Mouse (Mus musculus) layer of hippocampus, postnatal 25 days (tissue): ENCODE measurements around the gene S100a14. TPM values are rescaled to one million over a fixed set of nuclear protein-coding genes. Genes with fewer than 3 reads are reported as not detected.

ENCODE experiments used
- total RNA-seq, 2 experiments: library from RNA; stranded (reverse); gene quantifications; 2 replicates each; pipeline ENCODE4 v1.2.3; 2021

Gene S100a14
- total RNA-seq, 2 experiments from 2014 or later, result 0.39 to 0.42 TPM

Other genes with a start within 250 kb of the S100a14 start
- gene Gatad2b, start 233.7 kb upstream of the S100a14 start, total RNA-seq, result 100 to 1,000 TPM in 1 of 2 experiments, 10 to 100 TPM in 1; 90.0 to 112 TPM
- gene Slc27a3, start 136.9 kb upstream of the S100a14 start, total RNA-seq, result 10 to 100 TPM; 13.7 to 17.1 TPM
- gene Ints3, start 93.2 kb upstream of the S100a14 start, total RNA-seq, result 10 to 100 TPM; 69.1 to 70.6 TPM
- gene Npr1, start 61.0 kb upstream of the S100a14 start, total RNA-seq, result 1 to 10 TPM; 4.7 to 5.0 TPM
- gene Ilf2, start 50.7 kb upstream of the S100a14 start, total RNA-seq, result 10 to 100 TPM; 81.2 to 87.4 TPM
- gene Snapin, start 35.8 kb upstream of the S100a14 start, total RNA-seq, result 10 to 100 TPM; 49.8 to 53.4 TPM
- gene Chtop, start 17.4 kb upstream of the S100a14 start, total RNA-seq, result 100 to 1,000 TPM; 159 to 166 TPM
- 100 to 1,000 TPM in 1 of 2 experiments, 10 to 100 TPM in 1; 92.6 to 106 TPM for gene S100a1, start 12.5 kb upstream of the S100a14 start, total RNA-seq
- gene S100a13, start 12.4 kb upstream of the S100a14 start, total RNA-seq, result 10 to 100 TPM; 22.6 to 27.6 TPM
- gene S100a16, start 10.4 kb downstream of the S100a14 start, total RNA-seq, result 100 to 1,000 TPM; 101 to 107 TPM
- gene S100a3, start 33.7 kb downstream of the S100a14 start, total RNA-seq, result 1 to 10 TPM; 1.9 to 2.1 TPM
- gene S100a2, start 63.4 kb downstream of the S100a14 start, total RNA-seq, result not detected
- not detected for gene Gm42674, start 75.0 kb downstream of the S100a14 start, total RNA-seq
- 1 to 10 TPM; 4.1 to 6.5 TPM for gene S100a4, start 76.9 kb downstream of the S100a14 start, total RNA-seq
- not detected for gene S100a5, start 81.7 kb downstream of the S100a14 start, total RNA-seq
- gene S100a6, start 86.0 kb downstream of the S100a14 start, total RNA-seq, result 10 to 100 TPM; 23.1 to 24.9 TPM
- gene S100a7a, start 127.2 kb downstream of the S100a14 start, total RNA-seq, result under 1 TPM; 0.20 to 0.28 TPM
- not detected for gene S100a8, start 142.1 kb downstream of the S100a14 start, total RNA-seq
- gene S100a9, start 168.9 kb downstream of the S100a14 start, total RNA-seq, result not detected
- not detected for gene Pglyrp4, start 200.1 kb downstream of the S100a14 start, total RNA-seq